Mouse (Mus musculus) liver, adult 2 months (tissue): ENCODE measurements around the gene Soga1.

Experiments
- CTCF ChIP-seq: fragments of 200-500 bp; IDR thresholded peaks from 2 replicates; pipeline ENCODE4 v1.5.1; 2011; ENCODE audit warnings: low read depth, low read length, control low read depth
- POLR2A ChIP-seq: fragments of 200-500 bp; IDR thresholded peaks from 2 replicates; pipeline ENCODE4 v1.6.1; 2011; ENCODE audit warnings: low read length, control low read depth; ENCODE audit not compliant: insufficient read depth; ENCODE audit errors: extremely low read depth

DNA sequence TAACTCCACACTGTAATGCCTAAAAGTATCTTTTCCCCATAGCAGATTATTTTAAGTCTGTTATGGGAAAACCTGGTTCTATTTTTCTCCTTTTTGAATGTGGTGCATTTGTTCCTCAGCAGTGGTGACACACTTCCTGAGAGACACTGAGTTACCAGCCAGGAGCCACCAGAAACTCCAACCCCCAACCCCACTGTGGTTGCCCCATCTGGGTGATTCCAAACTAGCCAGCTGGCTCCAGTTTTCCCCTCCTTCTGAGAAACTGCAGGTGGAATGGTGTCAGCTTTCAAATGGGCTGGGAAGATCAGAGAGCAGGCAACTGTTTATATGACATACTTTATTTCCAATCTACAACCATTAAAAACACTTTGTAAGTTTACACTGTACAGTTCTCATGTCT lies 68.9 kb downstream of the Soga1 start:
- no peak for TF ChIP-seq POLR2A
- TF ChIP-seq CTCF = no peak
